Mouse (Mus musculus) cortical plate, adult 2 months (tissue): ENCODE data around the gene Klk13. TPM values are rescaled to one million over a fixed set of nuclear protein-coding genes. Genes with fewer than 3 reads are reported as not detected.

Experiments used
- H3K27ac ChIP-seq: fragments of 200-500 bp; 2 replicates; pipeline ENCODE4 v1.5.1; 2012; ENCODE audit warnings: low read length, control low read depth, inconsistent platforms; ENCODE audit not compliant: insufficient read depth
- H3K4me1 ChIP-seq: fragments of 200-500 bp; 2 replicates; pipeline ENCODE4 v1.6.1; 2011; ENCODE audit warnings: low read length; ENCODE audit not compliant: control insufficient read depth, insufficient read depth
- H3K4me3 ChIP-seq: fragments of 200-500 bp; 2 replicates; pipeline ENCODE4 v1.5.1; 2011; ENCODE audit warnings: mild to moderate bottlenecking, low read length, control low read depth; ENCODE audit not compliant: insufficient read depth
- CTCF ChIP-seq: fragments of 200-500 bp; IDR thresholded peaks from 2 replicates; pipeline ENCODE4 v1.5.1; 2011; ENCODE audit warnings: mild to moderate bottlenecking, control low read depth, low read length; ENCODE audit not compliant: insufficient read depth; ENCODE audit errors: extremely low read depth
- POLR2A ChIP-seq: fragments of 200-500 bp; IDR thresholded peaks from 2 replicates; pipeline ENCODE4 v1.6.1; 2011; ENCODE audit warnings: mild to moderate bottlenecking, low read length, control low read depth; ENCODE audit not compliant: insufficient read depth; ENCODE audit errors: extremely low read depth
- polyA plus RNA-seq: library from polyadenylated mRNA; depleted of rRNA; stranded (reverse); fragments of >200 nt; gene quantifications from 2 replicates; pipeline ENCODE4 v1.2.3, GENCODE M21; 2012; rRNA removed

Klk13 gene
- polyA plus RNA-seq, 1 experiment, result 0.04 TPM

- no peak within 1 kb of the TSS for H3K4me3 ChIP-seq
- H3K4me1 ChIP-seq, result no peaks in the 10 kb centered on the region
- no peak within 1 kb of the TSS for H3K27ac ChIP-seq
- TF ChIP-seq POLR2A (no peak), CTCF (no peak)
Measured at GRCm38 (mm10) chr7:43768597-43768996, 56.2 kb downstream of the Klk13 start, which contains the start of gene Klk12. Klk12 (plus strand) TSS chr7:43768897.

GRCm38 (mm10) chr7:43769636-43770035 is 57.3 kb downstream of the Klk13 start:
- Histone ChIP-seq H3K4me3 (no peak overlapping the region), H3K4me1 (no peaks in the 10 kb centered on the region), H3K27ac (no peak overlapping the region)
- TF ChIP-seq CTCF, result no peak
- no peak for TF ChIP-seq POLR2A

- Histone ChIP-seq H3K4me3 (no peak overlapping the region), H3K27ac (no peak overlapping the region)
- TF ChIP-seq POLR2A, result no peak
- no peak for TF ChIP-seq CTCF
Measured at GRCm38 (mm10) chr7:43770701-43771100, 58.3 kb downstream of the Klk13 start.

GRCm38 (mm10) chr7:43771916-43772315 is 59.5 kb downstream of the Klk13 start:
- Histone ChIP-seq H3K4me3 (no peak overlapping the region), H3K4me1 (no peaks in the 10 kb centered on the region), H3K27ac (no peak overlapping the region)
- TF ChIP-seq POLR2A, result no peak
- TF ChIP-seq CTCF, result no peak

More at GRCm38 (mm10) chr7:43770701-43771100, 58.3 kb downstream of the Klk13 start:
- H3K4me1 ChIP-seq, result no peaks in the 10 kb centered on the region

- Histone ChIP-seq H3K4me3 (no peak overlapping the region), H3K27ac (no peak overlapping the region), H3K4me1 (no peaks in the 10 kb centered on the region)
- no peak for TF ChIP-seq CTCF
- TF ChIP-seq POLR2A, result no peak
Measured at GRCm38 (mm10) chr7:43772901-43773300, 60.5 kb downstream of the Klk13 start.

- Histone ChIP-seq H3K27ac (no peak within 1 kb of the TSS), H3K4me1 (no peaks in the 10 kb centered on the region), H3K4me3 (no peak within 1 kb of the TSS)
- TF ChIP-seq CTCF (no peak), POLR2A (no peak)
Measured at GRCm38 (mm10) chr7:43774364-43774763, 62.0 kb downstream of the Klk13 start, which contains the start of gene Klk11. Klk11 (plus strand) TSS chr7:43774604.

GRCm38 (mm10) chr7:43774802-43775201 is 62.4 kb downstream of the Klk13 start:
- Histone ChIP-seq H3K4me1 (no peaks in the 10 kb centered on the region), H3K4me3 (no peak overlapping the region), H3K27ac (no peak overlapping the region)
- no peak for TF ChIP-seq CTCF
- no peak for TF ChIP-seq POLR2A

GRCm38 (mm10) chr7:43775311-43776057 is 63.1 kb downstream of the Klk13 start:
- TF ChIP-seq CTCF (no peak), POLR2A (no peak)
- no peak overlapping the region for H3K27ac ChIP-seq
- H3K4me1 ChIP-seq, result no peaks in the 10 kb centered on the region
- no peak overlapping the region for H3K4me3 ChIP-seq

GRCm38 (mm10) chr7:43776506-43776905 is 64.1 kb downstream of the Klk13 start:
- H3K27ac ChIP-seq, result no peak overlapping the region
- no peak for TF ChIP-seq CTCF
- no peak for TF ChIP-seq POLR2A

More at GRCm38 (mm10) chr7:43776506-43776905, 64.1 kb downstream of the Klk13 start:
- Histone ChIP-seq H3K4me1 (no peaks in the 10 kb centered on the region), H3K4me3 (no peak overlapping the region)

Other genes starting within 250 kb of the Klk13 start
- 1.7 and 3.2 TPM in 2 replicates for gene Vsig10l, start 249.4 kb upstream of the Klk13 start, polyA plus RNA-seq
- gene Iglon5, start 222.5 kb upstream of the Klk13 start, polyA plus RNA-seq, result 42.2 and 46.0 TPM in 2 replicates
- not detected in 2 replicates for gene 4931406B18Rik, start 206.6 kb upstream of the Klk13 start, polyA plus RNA-seq
- gene Cd33, start 168.1 kb upstream of the Klk13 start, polyA plus RNA-seq, result 9.3 and 11.2 TPM in 2 replicates
- 5.9 and 6.1 TPM in 2 replicates for gene Zfp658, start 150.3 kb upstream of the Klk13 start, polyA plus RNA-seq
- gene Zfp719, start 133.0 kb upstream of the Klk13 start, polyA plus RNA-seq, result 8.7 and 9.2 TPM in 2 replicates
- 0.15 and 0.21 TPM in 2 replicates for gene Zfp819, start 105.4 kb upstream of the Klk13 start, polyA plus RNA-seq
- 0.04 TPM in 1 of 2 replicates, not detected in the other for gene Ceacam18, start 77.9 kb upstream of the Klk13 start, polyA plus RNA-seq
- gene Siglece, start 52.4 kb upstream of the Klk13 start, polyA plus RNA-seq, result 1.1 and 1.6 TPM in 2 replicates
- 8.1 and 8.6 TPM in 2 replicates for gene Ctu1, start 40.6 kb upstream of the Klk13 start, polyA plus RNA-seq
- not detected in 2 replicates for gene Klk14, start 22.1 kb upstream of the Klk13 start, polyA plus RNA-seq
- not detected in 2 replicates for gene Klk12, start 56.3 kb downstream of the Klk13 start, polyA plus RNA-seq
- gene Klk11, start 62.0 kb downstream of the Klk13 start, polyA plus RNA-seq, result not detected in 2 replicates
- 0.27 and 0.32 TPM in 2 replicates for gene Klk10, start 68.5 kb downstream of the Klk13 start, polyA plus RNA-seq
- 0.11 TPM in 1 of 2 replicates, not detected in the other for gene Klk9, start 79.3 kb downstream of the Klk13 start, polyA plus RNA-seq
- 3.1 and 7.6 TPM in 2 replicates for gene Klk8, start 85.0 kb downstream of the Klk13 start, polyA plus RNA-seq
- 0.11 TPM in 1 of 2 replicates, not detected in the other for gene Klk7, start 98.7 kb downstream of the Klk13 start, polyA plus RNA-seq
- 4.9 and 11.6 TPM in 2 replicates for gene Klk6, start 111.9 kb downstream of the Klk13 start, polyA plus RNA-seq
- gene Klk5, start 129.4 kb downstream of the Klk13 start, polyA plus RNA-seq, result not detected in 2 replicates
- gene Klk4, start 168.6 kb downstream of the Klk13 start, polyA plus RNA-seq, result not detected in 2 replicates
- not detected in 2 replicates for gene Klk15, start 221.2 kb downstream of the Klk13 start, polyA plus RNA-seq
- gene Klk1b8, start 238.1 kb downstream of the Klk13 start, polyA plus RNA-seq, result not detected in 2 replicates